Mouse (Mus musculus) MEL (cell line): ENCODE data around the gene App. TPM values are rescaled to one million over a fixed set of nuclear protein-coding genes. Genes with fewer than 3 reads are reported as not detected.

Source experiments
- DNase-seq: peaks from one replicate; pipeline ENCODE4 v3.0.0; 2011; ENCODE audit warnings: low read depth, low spot score
- H3K27ac ChIP-seq: 2 replicates; pipeline ENCODE4 v1.5.1; 2012; ENCODE audit warnings: low read depth, mild to moderate bottlenecking, control low read depth, low read length, moderate library complexity; ENCODE audit not compliant: control insufficient read depth
- H3K27me3 ChIP-seq, 2 experiments: fragments of 150-350 bp in 1 of 2; sonication (generic) in 1 of 2; 2 replicates each; pipeline ENCODE4 v1.6.1; 2012; ENCODE audit warnings: low read length in 2 of 2, mild to moderate bottlenecking in 2 of 2, improper control_type of control experiment in 1 of 2, moderate library complexity in 1 of 2; ENCODE audit not compliant: insufficient read depth in 2 of 2, control insufficient read depth in 1 of 2
- H3K36me3 ChIP-seq, 2 experiments: 2 replicates each; pipeline ENCODE4 v1.6.1; 2012 to 2014; ENCODE audit warnings: low read length in 2 of 2, improper control_type of control experiment in 1 of 2, inconsistent platforms in 1 of 2, mild to moderate bottlenecking in 1 of 2; ENCODE audit not compliant: insufficient read depth in 2 of 2, control insufficient read depth in 1 of 2
- H3K4me1 ChIP-seq, 2 experiments: fragments of 150-350 bp in 1 of 2; sonication (generic) in 1 of 2; 2 replicates each; pipeline ENCODE4 v1.6.1; 2012; ENCODE audit warnings: low read length in 2 of 2, improper control_type of control experiment in 1 of 2, mild to moderate bottlenecking in 1 of 2; ENCODE audit not compliant: insufficient read depth in 2 of 2, control insufficient read depth in 1 of 2
- H3K4me3 ChIP-seq, 2 experiments: fragments of 150-350 bp in 1 of 2; sonication (generic) in 1 of 2; 2 replicates each; pipeline ENCODE4 v1.5.1; 2012; ENCODE audit warnings: low read depth in 2 of 2, low read length in 2 of 2, mild to moderate bottlenecking in 2 of 2, moderate library complexity in 2 of 2, control low read depth in 1 of 2, improper control_type of control experiment in 1 of 2; ENCODE audit not compliant: control insufficient read depth in 1 of 2, insufficient read depth in 1 of 2
- H3K79me2 ChIP-seq: 2 replicates; pipeline ENCODE4 v1.6.1; 2012; ENCODE audit warnings: mild to moderate bottlenecking, low read length, moderate library complexity; ENCODE audit not compliant: control insufficient read depth, poor library complexity, insufficient read depth
- H3K9ac ChIP-seq: 2 replicates; pipeline ENCODE4 v1.6.1; 2012; ENCODE audit warnings: low read depth, mild to moderate bottlenecking, control low read depth, low read length, moderate library complexity; ENCODE audit not compliant: control insufficient read depth, poor library complexity, severe bottlenecking
- H3K9me3 ChIP-seq: fragments of 150-350 bp; sonication (generic); replicated peaks from 2 replicates; pipeline ENCODE4 v1.6.1; 2012; ENCODE audit warnings: mild to moderate bottlenecking, low read length, improper control_type of control experiment, moderate library complexity; ENCODE audit not compliant: insufficient read depth
- E2F4 ChIP-seq: IDR thresholded peaks from 2 replicates; pipeline ENCODE4 v1.6.1; 2011; ENCODE audit warnings: low read depth, low read length, improper control_type of control experiment, borderline replicate concordance
- ETS1 ChIP-seq: IDR thresholded peaks from 2 replicates; pipeline ENCODE4 v1.6.1; 2012; ENCODE audit warnings: low read depth, mild to moderate bottlenecking, inconsistent platforms, low read length, improper control_type of control experiment, moderate library complexity
- GABPA ChIP-seq: IDR thresholded peaks from 2 replicates; pipeline ENCODE4 v1.6.1; 2012; ENCODE audit warnings: low read depth, mild to moderate bottlenecking, inconsistent platforms, low read length, improper control_type of control experiment, moderate library complexity
- KAT2A ChIP-seq: conservative IDR thresholded peaks from 2 replicates; pipeline ENCODE4 v1.6.1; 2012; ENCODE audit warnings: low read depth, low read length, improper control_type of control experiment, inconsistent platforms
- MAFK ChIP-seq: IDR thresholded peaks from 2 replicates; pipeline ENCODE4 v1.6.1; 2011; ENCODE audit warnings: low read depth, mild to moderate bottlenecking, low read length, improper control_type of control experiment, borderline replicate concordance
- MAX ChIP-seq: IDR thresholded peaks from 2 replicates; pipeline ENCODE4 v1.6.1; 2011; ENCODE audit warnings: low read length, improper control_type of control experiment
- MEF2A ChIP-seq: IDR thresholded peaks from 2 replicates; pipeline ENCODE4 v1.6.1; 2014; ENCODE audit warnings: low read depth, mild to moderate bottlenecking, inconsistent platforms, low read length, improper control_type of control experiment; ENCODE audit not compliant: poor library complexity, insufficient replicate concordance, severe bottlenecking; ENCODE audit errors: extremely low read depth
- MXI1 ChIP-seq: IDR thresholded peaks from 2 replicates; pipeline ENCODE4 v1.6.1; 2011; ENCODE audit warnings: mild to moderate bottlenecking, low read depth, low read length, improper control_type of control experiment
- MYC ChIP-seq: IDR thresholded peaks from 2 replicates; pipeline ENCODE4 v1.6.1; 2011; ENCODE audit warnings: low read depth, mild to moderate bottlenecking, low read length, improper control_type of control experiment, moderate library complexity
- POLR2A ChIP-seq, 2 experiments: IDR thresholded peaks; 2 replicates each; pipeline ENCODE4 v1.6.1; 2011 to 2012; ENCODE audit warnings: low read length in 2 of 2, mild to moderate bottlenecking in 2 of 2, control low read depth in 1 of 2, improper control_type of control experiment in 1 of 2, low read depth in 1 of 2, moderate library complexity in 1 of 2; ENCODE audit not compliant: control insufficient read depth in 1 of 2, insufficient read depth in 1 of 2, poor library complexity in 1 of 2
- POLR2AphosphoS2 ChIP-seq: IDR thresholded peaks from 2 replicates; pipeline ENCODE4 v1.6.1; 2011; ENCODE audit warnings: low read length, improper control_type of control experiment
- POLR2AphosphoS5 ChIP-seq: IDR thresholded peaks from 2 replicates; pipeline ENCODE4 v1.6.1; 2012; ENCODE audit warnings: low read depth, borderline replicate concordance, mild to moderate bottlenecking, inconsistent platforms, low read length, moderate library complexity, mixed read lengths
- RAD21 ChIP-seq: IDR thresholded peaks from 2 replicates; pipeline ENCODE4 v1.6.1; 2011; ENCODE audit warnings: mild to moderate bottlenecking, low read depth, low read length, improper control_type of control experiment
- RCOR1 ChIP-seq: IDR thresholded peaks from 2 replicates; pipeline ENCODE4 v1.6.1; 2012; ENCODE audit warnings: low read depth, mild to moderate bottlenecking, inconsistent platforms, low read length, improper control_type of control experiment
- SIN3A ChIP-seq: IDR thresholded peaks from 2 replicates; pipeline ENCODE4 v1.6.1; 2012; ENCODE audit warnings: low read length, improper control_type of control experiment, inconsistent platforms
- SMC3 ChIP-seq: IDR thresholded peaks from 2 replicates; pipeline ENCODE4 v1.6.1; 2011; ENCODE audit warnings: low read depth, low read length, improper control_type of control experiment
- TAL1 ChIP-seq: IDR thresholded peaks from 2 replicates; pipeline ENCODE4 v1.6.1; 2012; ENCODE audit warnings: mild to moderate bottlenecking, inconsistent platforms, low read length, moderate library complexity, mixed read lengths
- UBTF ChIP-seq: IDR thresholded peaks from 2 replicates; pipeline ENCODE4 v1.6.1; 2012; ENCODE audit warnings: low read depth, mild to moderate bottlenecking, inconsistent platforms, low read length, improper control_type of control experiment, moderate library complexity, borderline replicate concordance; ENCODE audit not compliant: insufficient read depth
- USF2 ChIP-seq, 2 experiments: IDR thresholded peaks; 2 replicates each; pipeline ENCODE4 v1.6.1; 2011 to 2012; ENCODE audit warnings: improper control_type of control experiment in 2 of 2, low read length in 2 of 2, borderline replicate concordance in 1 of 2, inconsistent platforms in 1 of 2, low read depth in 1 of 2, mild to moderate bottlenecking in 1 of 2; ENCODE audit not compliant: insufficient read depth in 1 of 2
- ZC3H11A ChIP-seq: IDR thresholded peaks from 2 replicates; pipeline ENCODE4 v1.6.1; 2012; ENCODE audit warnings: low read depth, mild to moderate bottlenecking, inconsistent platforms, low read length, improper control_type of control experiment
- ZKSCAN1 ChIP-seq: IDR thresholded peaks from 2 replicates; pipeline ENCODE4 v1.6.1; 2012; ENCODE audit warnings: low read depth, mild to moderate bottlenecking, inconsistent platforms, low read length, improper control_type of control experiment, moderate library complexity
- ZMIZ1 ChIP-seq: IDR thresholded peaks from 2 replicates; pipeline ENCODE4 v1.6.1; 2012; ENCODE audit warnings: low read depth, mild to moderate bottlenecking, inconsistent platforms, low read length, improper control_type of control experiment, moderate library complexity
- ZNF384 ChIP-seq: IDR thresholded peaks from 2 replicates; pipeline ENCODE4 v1.6.1; 2012; ENCODE audit warnings: low read depth, mild to moderate bottlenecking, inconsistent platforms, low read length, improper control_type of control experiment
- polyA plus RNA-seq, 2 experiments: library from polyadenylated mRNA; stranded (reverse) in 1 of 2; unstranded in 1 of 2; fragments of >175 nt in 1 of 2; fragments of >200 nt in 1 of 2; gene quantifications; 2 replicates each; pipeline versions ENCODE4 v1.2.1 to v1.2.4; 2012; ENCODE audit warnings: low replicate concordance in 2 of 2, low read depth in 1 of 2; ENCODE audit not compliant: insufficient read length in 2 of 2, insufficient read depth in 1 of 2, missing spikeins in 1 of 2
- total RNA-seq: library from RNA; depleted of rRNA; stranded (reverse); fragments of 300-350 nt; gene quantifications from 2 replicates; pipeline ENCODE4 v1.2.3, GENCODE M21; 2012

The App gene
- total and polyA plus RNA-seq, 3 experiments, result not detected

DNA sequence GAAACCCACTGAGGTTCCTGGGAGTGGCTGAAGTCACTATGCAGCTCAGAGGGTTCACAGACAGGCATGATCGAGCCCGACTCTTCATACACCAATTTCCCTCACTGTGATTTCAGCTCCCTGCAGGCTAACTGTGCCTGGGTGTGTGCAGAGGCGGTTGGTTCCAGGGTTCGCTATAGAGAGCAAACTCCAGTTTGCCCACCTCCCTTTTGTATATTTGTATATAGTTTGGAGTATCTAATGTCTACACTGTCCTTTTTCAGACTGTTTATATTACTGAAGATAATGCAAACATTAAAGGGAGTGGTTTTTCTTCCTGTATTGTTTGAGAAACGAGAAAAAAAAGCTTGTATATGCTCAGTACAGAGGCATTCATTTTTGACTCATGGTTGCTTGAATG is 139.8 kb downstream of the App start:
- no peak for DNase-seq
- H3K27ac ChIP-seq, result no peak overlapping the region
- no peaks in the 10 kb centered on the region for H3K9me3 ChIP-seq
- H3K79me2 ChIP-seq, result no peaks in the 10 kb centered on the region
- no peak overlapping the region for H3K4me3 ChIP-seq
- no peak for TF ChIP-seq MEF2A
- TF ChIP-seq GABPA, result no peak
- no peak for TF ChIP-seq ZKSCAN1
- TF ChIP-seq MXI1, result no peak
- no peak for TF ChIP-seq TAL1
- TF ChIP-seq POLR2AphosphoS2, result no peak
- no peak for TF ChIP-seq RAD21
- TF ChIP-seq ZC3H11A, result no peak
- no peak for TF ChIP-seq USF2 (IDR thresholded peaks at IDR 0.05; ENCODE audit: borderline replicate concordance in 1 of 2, insufficient read depth in 1 of 2, low read depth in 1 of 2, low read length in 2 of 2)
- TF ChIP-seq POLR2AphosphoS5, result no peak
- no peak for TF ChIP-seq MYC
- TF ChIP-seq KAT2A, result no peak
- no peak for TF ChIP-seq MAX
- TF ChIP-seq RCOR1, result no peak
- TF ChIP-seq E2F4, result no peak
- TF ChIP-seq SMC3, result no peak
- TF ChIP-seq MAFK, result no peak
- TF ChIP-seq ZNF384, result no peak
- TF ChIP-seq ZMIZ1, result no peak
- TF ChIP-seq SIN3A, result no peak
- no peaks in the 10 kb centered on the region for H3K4me1 ChIP-seq
- no peaks in the 10 kb centered on the region for H3K36me3 ChIP-seq
- H3K9ac ChIP-seq, result no peak overlapping the region
- no peaks in the 10 kb centered on the region for H3K27me3 ChIP-seq

DNA sequence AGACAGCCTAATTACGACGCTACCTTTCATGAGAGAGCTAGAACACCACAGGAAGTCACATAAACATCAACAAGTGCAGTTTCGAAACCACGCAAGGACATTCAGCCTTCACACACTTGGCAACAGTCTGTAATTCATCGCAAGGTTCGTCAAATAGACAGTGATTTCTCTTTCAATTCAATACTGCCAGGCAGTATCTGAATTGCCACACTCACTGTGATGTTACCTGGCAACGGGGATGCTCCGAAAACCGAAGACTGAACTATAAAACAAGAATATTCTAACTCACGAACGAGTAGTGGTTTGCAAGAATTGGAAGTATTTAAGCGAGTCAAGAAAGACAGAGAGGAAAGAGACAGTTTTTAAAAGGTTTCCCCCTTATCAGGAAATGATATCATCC is 142.8 kb downstream of the App start:
- Histone ChIP-seq H3K27me3 (no peaks in the 10 kb centered on the region), H3K9ac (no peak overlapping the region), H3K9me3 (no peaks in the 10 kb centered on the region), H3K79me2 (no peaks in the 10 kb centered on the region), H3K27ac (no peak overlapping the region), H3K36me3 (no peaks in the 10 kb centered on the region), H3K4me1 (no peaks in the 10 kb centered on the region), H3K4me3 (no peak overlapping the region)
- TF ChIP-seq POLR2A (IDR thresholded peaks at IDR 0.05; ENCODE audit: control insufficient read depth in 1 of 2, insufficient read depth in 1 of 2, low read depth in 1 of 2, low read length in 2 of 2, poor library complexity in 1 of 2) (no peak), ZKSCAN1 (no peak), ETS1 (no peak), UBTF (no peak), MXI1 (no peak), KAT2A (no peak), MAFK (no peak), ZMIZ1 (no peak)
- DNase-seq, result no peak
